Mouse (Mus musculus) pancreas, adult 10 weeks (tissue): ENCODE measurements around the gene Dguok. TPM values are rescaled to one million over a fixed set of nuclear protein-coding genes. Genes with fewer than 3 reads are reported as not detected.

Source experiments
- polyA plus RNA-seq: library from polyadenylated mRNA; stranded (reverse); fragments of 350-450 nt; fragmentation: Illumina TruSeq; extraction: RNeasy Lipid Tissue Mini Kit (QIAGEN cat#74804); gene quantifications from one replicate; pipeline ENCODE4 v1.2.3, GENCODE M21; 2015; ENCODE audit warnings: low read depth, low replicate concordance; ENCODE audit not compliant: insufficient read depth

Gene Dguok
- 21.2 TPM for polyA plus RNA-seq

GRCm38 (mm10) chr6:83506258-83507167 lies at the start of gene Dguok:
Gene Dguok (minus strand): TSS chr6:83506969.

GRCm38 (mm10) chr6:83536028-83536794 lies 29.4 kb upstream of the Dguok start, which contains the start of gene Actg2:
Gene Actg2 (minus strand): TSS chr6:83536265.

DNA sequence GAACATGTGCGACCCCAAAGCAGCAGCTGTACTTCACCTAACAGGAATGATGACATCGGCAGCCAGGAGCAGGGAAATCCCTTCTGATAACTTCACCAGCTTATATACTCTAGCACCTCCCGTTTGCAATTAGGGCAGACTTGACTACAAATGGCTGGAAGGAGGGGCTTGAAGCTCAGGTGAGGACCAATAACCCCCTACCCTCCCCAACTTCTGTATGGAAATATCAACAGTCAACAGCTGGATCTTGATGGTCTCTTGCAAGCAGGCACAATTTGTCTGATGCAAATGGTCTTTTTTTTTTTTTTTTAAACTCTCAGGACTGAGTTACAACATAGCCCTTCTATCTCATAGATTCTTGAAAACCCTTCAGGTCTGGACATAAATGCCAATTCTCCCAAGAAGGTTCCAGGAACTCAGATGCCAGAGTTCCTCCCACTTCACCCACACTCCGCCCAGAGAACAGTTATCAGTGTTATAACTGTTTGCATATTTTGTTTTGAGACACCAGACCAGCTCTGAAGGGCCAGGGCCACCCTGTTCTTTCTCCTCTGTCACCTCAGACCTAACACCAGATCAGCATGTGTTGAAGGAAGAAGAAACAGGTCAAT lies 47.6 kb downstream of the Dguok start, which contains the start of gene Tet3:
Tet3 (minus strand) TSS at position 51 of the 611 bp plus-strand sequence.

Other genes with a start within 250 kb of the Dguok start
- 19.5 TPM for gene Mthfd2, start 181.1 kb downstream of the Dguok start, polyA plus RNA-seq
- 11.3 TPM for gene Mob1a, start 181.0 kb downstream of the Dguok start, polyA plus RNA-seq
- 5.8 TPM for gene Bola3, start 157.8 kb downstream of the Dguok start, polyA plus RNA-seq
- 4.1 TPM for gene Tet3, start 47.9 kb downstream of the Dguok start, polyA plus RNA-seq
- gene Actg2, start 29.3 kb upstream of the Dguok start, polyA plus RNA-seq, result 6.2 TPM
- gene Stambp, start 65.8 kb upstream of the Dguok start, polyA plus RNA-seq, result 5.2 TPM
- 0.50 TPM for gene Clec4f, start 149.2 kb upstream of the Dguok start, polyA plus RNA-seq
- gene Cd207, start 170.9 kb upstream of the Dguok start, polyA plus RNA-seq, result not detected
- gene Vax2, start 204.3 kb upstream of the Dguok start, polyA plus RNA-seq, result not detected
- not detected for gene Atp6v1b1, start 236.0 kb upstream of the Dguok start, polyA plus RNA-seq